Mouse (Mus musculus): ENCODE measurements around the gene Ppp1r14c.
"Not testable (repeated sequence)": the region's sequence is repeated elsewhere in the genome, so short reads cannot be mapped to it uniquely, and the experiment has no call there.

Gene Ppp1r14c

DNA sequence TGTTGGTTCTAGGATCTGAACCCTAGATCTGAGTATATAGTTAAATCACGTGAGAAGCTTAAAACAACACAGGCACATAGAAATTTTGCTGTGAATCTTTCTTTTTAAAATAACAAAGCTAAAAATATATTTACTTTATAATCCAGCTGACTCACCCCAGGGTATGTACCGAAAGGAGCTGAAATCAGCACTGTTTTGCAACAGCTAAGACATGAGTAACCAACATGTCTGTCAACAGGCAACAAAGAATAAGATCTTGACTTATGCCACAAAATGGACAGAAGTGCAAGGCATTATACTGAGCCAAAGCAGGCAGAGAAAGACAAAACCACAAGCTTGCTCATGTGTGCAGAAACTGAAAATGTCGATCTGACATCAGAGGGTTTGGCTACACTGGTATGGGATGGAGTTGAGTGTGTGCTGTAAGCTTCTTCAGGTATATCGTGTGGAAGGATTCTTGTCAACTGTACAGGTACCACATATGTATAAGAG lies 100.3 kb downstream of the Ppp1r14c start:
- DNase-seq (ENCODE audit: low read depth): no peak

DNA sequence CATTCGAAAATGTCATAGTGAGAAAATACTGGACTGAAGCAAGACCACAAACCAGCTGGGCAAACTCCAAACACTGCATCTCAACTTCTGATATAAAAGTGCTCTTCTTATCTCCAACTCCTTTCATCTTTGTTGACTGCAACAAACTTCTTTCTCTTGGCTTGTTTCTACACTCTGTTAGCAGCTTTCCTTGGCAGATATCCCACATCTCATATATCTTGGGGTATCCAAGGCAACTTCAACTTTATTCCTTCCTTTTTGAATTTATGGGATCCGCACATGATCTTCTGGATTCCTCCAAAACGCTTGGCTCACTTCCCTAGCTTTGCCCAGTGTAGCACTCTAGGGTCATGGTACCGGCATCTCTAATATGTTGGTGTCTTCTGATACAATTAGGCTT lies 102.7 kb downstream of the Ppp1r14c start:
- no peak for DNase-seq (ENCODE audit: low read depth)

DNA sequence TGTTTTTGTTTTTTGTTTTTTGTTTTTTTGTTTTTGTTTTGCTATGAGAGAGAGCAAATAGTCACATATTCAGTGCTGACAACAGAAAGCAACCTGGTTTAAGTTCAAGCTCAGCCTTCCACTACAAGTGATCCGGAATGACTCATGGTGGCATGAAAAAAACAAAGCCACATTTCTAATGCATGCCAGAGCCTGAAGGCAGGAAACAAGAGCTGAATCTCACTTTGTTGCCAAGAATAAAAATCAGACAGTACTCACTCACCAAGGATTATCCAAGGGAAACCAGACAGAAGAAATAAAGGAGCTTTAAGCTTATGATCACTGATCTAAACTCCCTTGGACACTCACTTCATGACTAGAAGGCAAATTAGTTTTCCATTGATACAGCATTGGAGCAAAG lies 110.8 kb downstream of the Ppp1r14c start:
- no peak for DNase-seq (ENCODE audit: low read depth)

DNA sequence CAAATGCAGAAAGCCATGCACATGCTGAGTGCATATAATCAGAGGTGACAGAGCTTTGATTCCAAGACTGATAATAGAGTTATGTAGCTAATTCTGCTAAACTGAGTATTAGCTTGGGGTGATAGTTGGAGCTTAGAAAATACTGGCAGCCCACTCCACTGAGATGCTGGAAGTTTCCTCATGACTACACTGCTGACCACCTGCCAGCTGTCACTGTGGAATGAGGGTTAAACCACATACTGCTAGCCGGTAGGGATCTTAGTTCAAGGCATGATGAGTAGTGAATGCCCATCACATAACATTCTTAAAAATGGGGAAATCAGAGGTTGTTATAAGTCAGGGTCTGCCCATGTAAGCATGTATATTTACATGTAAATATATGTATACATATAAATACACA lies 113.9 kb downstream of the Ppp1r14c start:
- no peak for DNase-seq (ENCODE audit: low read depth)

DNA sequence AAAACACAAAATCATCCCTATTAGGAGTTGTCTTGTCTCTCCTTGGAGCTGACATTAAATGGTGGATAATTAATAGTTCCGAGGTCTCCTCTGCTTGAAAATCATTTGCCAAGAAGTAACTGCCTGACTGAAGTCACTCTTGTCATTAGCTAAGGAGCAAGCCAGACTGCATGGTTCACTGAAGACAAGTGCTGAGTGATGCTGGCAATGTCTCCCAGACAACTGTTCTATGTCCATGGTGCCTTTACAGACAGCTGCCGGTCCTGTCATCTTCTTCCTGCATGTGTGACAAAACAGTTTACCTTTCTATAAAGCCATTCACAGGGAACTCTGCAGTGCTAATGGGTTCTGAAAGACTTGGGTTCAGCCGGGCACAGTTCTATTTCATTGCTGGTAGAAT lies 124.2 kb downstream of the Ppp1r14c start:
- no peak for DNase-seq (ENCODE audit: low read depth)

DNA sequence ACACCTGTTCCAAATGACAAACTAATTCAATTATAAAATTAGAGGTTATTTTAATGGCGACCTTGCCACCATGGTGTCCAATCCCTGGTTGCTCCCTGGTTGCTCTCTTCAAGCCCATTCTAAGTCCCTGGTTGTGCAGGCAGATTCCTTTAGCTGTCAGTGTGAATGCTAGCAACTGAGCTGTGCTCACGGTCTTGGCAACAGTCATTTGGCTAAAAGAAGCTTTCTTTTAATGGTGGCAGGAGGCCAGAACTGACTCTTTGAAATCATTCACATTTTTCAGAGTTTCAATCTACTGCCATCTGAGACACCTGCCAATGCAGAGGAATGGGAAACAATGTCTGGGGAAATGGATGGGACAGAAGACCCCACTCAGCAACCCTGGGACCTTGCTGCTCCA lies 130.9 kb downstream of the Ppp1r14c start:
- DNase-seq (ENCODE audit: low read depth): no peak

DNA sequence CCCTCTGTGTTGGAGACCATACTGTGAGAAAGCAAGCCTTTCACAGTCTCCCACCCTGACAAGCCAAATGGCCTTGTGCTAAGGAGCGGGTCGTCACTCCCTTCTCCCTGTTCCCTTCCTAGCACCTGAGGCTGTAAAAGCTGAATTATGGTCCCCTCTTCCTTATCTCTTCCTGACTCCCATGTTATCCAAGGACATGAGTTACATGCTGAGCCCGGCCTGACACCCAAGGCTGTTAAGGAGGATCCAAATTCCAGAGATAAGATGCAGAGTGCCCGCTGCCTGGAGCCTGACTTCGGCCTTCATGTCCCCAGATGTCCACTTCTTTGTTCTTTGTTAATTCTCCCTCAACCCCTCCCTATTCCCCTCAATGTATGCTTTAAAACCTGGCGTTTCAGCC lies 135.0 kb downstream of the Ppp1r14c start:
- DNase-seq (ENCODE audit: low read depth): not testable (repeated sequence)

DNA sequence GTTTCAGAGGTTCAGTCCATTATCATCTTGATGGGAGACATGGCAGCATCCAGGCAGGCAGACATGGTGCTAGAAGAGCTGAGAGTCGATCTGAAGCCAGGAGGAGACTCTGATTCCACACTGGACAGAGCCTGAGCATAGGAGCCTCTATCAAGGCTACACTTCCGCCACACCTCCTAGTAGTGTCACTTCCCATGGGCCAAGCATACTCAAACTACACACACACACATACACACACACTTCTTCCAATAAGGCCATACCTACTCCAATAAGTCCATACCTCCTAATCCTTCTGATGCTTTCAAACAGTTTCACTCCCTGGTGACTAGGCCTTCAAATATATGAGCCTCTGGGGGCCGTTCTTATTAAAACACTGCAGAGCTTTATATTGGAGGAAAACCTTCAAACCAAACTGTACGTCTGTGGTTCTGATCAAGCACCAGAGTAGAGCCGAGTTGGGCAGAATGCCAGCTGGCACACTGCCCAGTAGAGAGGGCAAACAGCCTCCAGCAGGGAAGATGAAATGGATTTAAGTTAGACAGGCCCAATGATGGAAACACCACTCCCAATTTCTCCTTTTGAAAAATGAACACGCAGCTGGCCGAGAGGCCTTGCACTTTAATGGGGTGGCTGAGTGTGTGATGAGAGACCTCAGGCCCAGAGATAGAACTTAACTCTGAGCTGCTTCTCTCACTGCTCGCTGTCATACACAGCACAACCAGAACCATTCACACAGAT lies 141.8 kb downstream of the Ppp1r14c start:
- DNase-seq (ENCODE audit: low read depth): no peak

DNA sequence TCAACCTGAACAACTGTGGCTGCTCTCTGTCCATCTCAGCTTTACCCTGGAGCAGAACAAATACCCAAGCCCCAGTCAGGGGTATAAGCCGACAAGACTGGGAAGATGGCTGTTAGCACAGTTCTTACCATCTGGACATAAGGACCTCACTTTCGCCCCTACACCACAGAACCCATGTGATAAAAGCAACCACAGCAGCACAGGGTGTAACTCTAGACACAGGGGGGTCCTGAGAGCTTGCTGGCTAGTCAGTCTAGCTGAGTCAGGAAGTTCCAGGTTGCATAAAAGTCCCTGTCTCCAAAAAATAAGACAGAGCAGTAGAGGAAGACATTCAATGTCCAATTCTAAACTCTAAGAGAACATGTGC lies 142.3 kb downstream of the Ppp1r14c start:
- DNase-seq (ENCODE audit: low read depth): no peak

DNA sequence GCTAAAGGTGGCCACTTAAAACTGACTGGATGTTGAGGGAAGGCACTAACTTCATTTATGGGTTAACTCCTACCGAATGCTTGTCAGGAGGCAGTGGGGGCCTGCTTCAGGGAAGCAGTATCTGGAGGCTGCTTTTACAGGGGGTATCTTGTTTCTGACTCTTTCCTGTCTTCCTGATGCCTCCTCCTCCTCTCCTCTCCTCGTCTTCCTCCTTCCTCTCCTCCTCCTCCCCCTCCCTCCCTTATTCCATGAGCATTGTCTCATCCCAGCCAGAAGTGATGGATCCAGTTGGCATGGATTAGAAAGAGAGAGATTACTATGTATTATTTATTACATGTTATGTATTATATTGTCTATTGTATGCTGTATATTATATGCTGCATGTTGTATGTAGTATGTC lies 142.9 kb downstream of the Ppp1r14c start:
- DNase-seq (ENCODE audit: low read depth): no peak

DNA sequence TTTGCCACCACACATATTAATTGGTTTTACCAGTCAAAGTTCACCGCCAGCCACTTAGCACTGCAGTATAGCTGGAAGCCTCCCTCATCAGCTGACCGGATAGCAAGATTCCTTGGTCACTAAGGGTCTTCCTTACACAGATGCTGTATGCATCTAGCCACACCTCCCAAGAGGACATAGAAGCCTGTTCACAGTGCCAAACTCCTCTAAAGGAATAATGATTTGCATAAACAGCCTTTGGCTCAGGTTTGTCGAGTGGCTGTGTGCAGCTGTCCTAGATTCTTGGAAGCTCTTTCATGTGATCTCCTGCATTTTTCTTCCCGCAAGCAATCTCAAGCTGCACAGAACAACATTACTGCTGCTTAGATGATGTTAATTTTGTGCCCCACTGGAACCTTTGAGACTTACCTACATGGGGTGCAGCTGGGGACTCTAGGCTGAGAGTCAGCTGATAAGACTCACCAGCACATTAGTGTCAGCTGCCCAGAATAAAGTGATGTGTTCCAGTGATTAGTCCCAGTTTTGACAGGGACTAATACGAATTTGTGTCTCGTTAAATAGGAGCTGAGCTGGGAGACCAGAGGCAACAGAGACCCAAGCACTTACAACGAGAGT lies 143.9 kb downstream of the Ppp1r14c start:
- DNase-seq (ENCODE audit: low read depth): no peak

DNA sequence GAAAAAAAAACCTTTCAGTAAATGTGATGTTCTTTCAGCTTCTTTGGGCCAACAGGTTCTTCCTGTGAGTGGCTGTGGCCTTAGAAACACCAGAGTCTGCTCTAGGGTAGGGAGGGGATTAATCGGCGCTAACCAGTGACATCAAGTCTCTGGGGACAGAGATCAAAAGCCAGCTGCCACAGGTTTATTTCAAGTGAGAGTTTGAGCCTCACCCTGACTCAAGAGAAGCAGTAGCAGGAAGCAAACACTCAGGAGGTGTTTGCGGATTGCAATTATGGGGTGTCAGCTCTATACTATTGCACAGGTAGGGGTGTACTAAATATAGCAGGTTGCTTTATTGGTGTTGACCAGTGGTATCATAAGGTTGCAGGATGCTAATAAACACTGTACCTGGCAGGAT lies 144.6 kb downstream of the Ppp1r14c start:
- DNase-seq (ENCODE audit: low read depth): no peak

DNA sequence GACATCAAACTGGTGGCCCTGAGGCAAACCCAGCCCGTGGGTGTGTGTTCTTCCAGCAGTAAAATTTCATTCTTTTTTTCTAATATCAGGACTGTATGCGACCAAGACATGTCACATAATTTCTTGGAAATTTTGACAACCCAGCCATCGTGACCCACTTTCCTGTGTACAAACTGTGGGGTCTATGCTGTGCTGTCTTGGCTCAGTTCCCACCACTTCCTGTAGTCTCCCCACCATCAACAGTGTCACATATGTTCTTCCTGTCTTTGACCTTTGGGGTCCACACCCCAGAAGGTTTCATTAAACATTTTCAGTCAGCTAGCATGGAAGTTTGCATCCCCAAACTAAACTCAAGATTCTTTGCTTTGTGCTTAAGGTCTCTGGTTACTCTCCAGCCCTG lies 145.5 kb downstream of the Ppp1r14c start:
- DNase-seq (ENCODE audit: low read depth): no peak

DNA sequence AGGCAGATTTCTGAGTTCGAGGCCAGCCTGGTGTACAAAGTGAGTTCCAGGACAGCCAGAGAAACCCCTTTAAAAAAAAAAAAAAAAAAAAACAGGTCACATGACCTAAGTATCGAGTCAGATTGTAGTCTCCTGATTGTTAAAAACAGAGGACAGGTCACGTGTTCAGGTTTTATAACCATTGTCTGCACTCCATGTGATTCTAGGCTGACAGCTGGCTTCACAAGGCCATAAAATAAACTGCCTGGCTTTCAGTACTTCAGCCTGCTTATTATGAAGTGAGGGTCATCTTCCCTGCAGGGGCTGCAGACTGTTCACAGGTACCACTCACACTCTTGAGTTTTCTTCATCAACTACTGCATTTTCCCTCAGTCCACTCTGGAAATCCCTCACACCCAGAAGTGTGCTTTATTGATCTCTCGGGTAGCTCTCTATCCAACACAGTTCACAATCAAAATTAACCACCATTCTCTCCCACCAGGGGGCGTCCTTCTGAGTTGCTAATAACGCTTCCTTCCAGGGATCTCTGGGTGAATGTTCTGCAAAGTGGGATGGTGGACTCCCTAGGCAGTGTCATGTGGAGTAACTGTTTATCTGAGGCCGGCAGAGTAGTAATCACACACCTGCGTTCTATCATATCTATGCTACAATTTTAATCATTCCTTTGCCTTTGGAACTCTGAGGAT lies 146.9 kb downstream of the Ppp1r14c start:
- DNase-seq (ENCODE audit: low read depth): peak; percentile 15

DNA sequence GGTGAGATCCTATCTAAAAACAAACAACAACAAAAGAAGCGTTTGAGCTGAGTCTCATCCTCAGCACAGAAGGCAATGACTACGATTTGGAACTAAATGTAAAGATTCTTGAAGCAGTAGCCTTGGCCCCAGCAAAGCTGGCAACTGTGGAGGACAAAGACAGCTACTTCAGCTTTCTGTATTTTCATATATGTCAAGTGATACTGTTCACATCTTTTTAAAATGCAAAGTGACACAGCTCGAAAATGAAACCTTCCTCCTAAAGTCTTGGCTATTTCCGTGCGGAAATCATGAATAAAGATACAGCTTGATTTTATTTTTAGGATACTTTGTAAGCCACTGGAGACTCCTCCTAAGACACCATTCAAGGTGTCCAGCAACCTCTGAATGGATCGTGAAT lies 148.1 kb downstream of the Ppp1r14c start:
- DNase-seq (ENCODE audit: low read depth): no peak

All from naive thymus-derived CD4-positive, alpha-beta T cell, adult 2 months (primary cell).